Mouse (Mus musculus): ENCODE data around the gene Sirt1. TPM values are rescaled to one million over a fixed set of nuclear protein-coding genes. Genes with fewer than 3 reads are reported as not detected.
"Not testable (repeated sequence)": the region's sequence is repeated elsewhere in the genome, so short reads cannot be mapped to it uniquely, and the experiment has no call there.

Gene Sirt1
- polyA plus RNA-seq, 1 experiment from 2014 or later = 9.3 TPM

DNA sequence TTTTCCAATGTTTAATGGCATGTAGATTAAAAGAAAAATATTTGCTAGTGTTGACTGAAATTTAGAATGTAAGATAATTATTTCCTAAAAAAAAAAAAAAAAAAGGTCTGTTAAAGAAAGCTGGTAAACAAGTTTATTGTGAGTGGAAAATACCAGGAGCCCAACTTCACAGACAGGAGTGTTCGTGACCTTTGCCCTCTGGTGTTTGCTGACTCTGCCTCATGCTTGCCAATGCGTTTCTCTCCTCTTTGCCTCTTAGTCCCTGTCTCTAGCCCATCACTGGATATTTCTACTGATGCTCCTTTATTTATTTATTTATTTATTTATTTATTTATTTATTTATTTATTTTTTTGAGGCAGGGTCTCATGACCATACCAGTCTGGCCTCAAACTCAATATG is 22.1 kb upstream of the Sirt1 start:
- Histone ChIP-seq H3K36me3 (ENCODE audit: control insufficient read depth, insufficient read depth, low read length) (no peaks in the 10 kb centered on the region), H3K4me2 (ENCODE audit: low read depth, low read length, severe bottlenecking) (no peak overlapping the region), H3K9me3 (ENCODE audit: control insufficient read depth, low read length) (no peaks in the 10 kb centered on the region), H3K27ac (ENCODE audit: low read depth, low read length) (no peak overlapping the region), H3K27me3 (ENCODE audit: control insufficient read depth, insufficient read depth, low read length) (no peaks in the 10 kb centered on the region), H3K4me1 (replicated peaks; ENCODE audit: control insufficient read depth, insufficient read depth, low read length) (no peaks in the 10 kb centered on the region), H3K4me3 (ENCODE audit: low read depth, low read length) (no peak overlapping the region), H3K9ac (ENCODE audit: low read length) (no peak overlapping the region)
- DNase-seq (ENCODE audit: low spot score) (no peak), ATAC-seq (replicated peaks; ENCODE audit: low FRiP score) (0 out of 2 replicates have a peak, but pooled peaks have one; percentile 18)
- WGBS = 83% methylated on average over 2 of the region's 2 CpGs

DNA sequence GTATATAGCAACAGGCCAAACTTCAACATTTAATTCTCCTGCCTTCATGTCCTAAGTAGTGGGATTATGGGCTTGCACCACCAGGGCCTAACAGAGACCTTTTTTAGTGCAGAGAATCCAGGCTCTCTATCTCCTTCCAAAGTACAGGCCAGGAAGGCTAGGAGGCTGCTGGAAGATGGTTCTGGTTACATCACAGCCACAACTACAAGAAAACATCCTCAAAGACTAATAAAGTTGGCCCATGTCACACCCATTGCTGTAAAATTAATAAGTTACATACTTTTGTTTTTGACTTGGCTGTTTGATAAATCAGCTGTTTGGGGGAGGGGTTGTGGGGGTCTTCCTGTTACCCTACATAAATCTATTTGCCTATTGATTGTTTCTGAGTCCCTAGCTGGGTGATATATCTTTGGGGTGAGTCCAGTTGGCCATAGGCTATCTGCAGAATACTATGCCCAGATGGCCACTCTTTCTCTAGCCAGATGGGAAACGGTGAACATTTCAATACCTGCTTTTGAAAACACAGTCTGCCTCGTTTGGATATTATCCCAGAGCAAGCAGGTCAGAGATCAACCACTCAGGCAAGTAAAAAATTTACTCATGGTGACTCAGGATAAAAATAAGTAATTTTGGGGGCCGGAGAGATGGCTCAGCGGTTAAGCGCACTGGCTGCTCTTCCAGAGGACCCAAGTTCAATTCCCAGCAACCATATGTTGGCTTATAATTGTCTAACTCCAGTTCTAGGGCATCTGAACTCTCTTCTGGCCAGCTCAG is 21.4 kb upstream of the Sirt1 start:
- Histone ChIP-seq H3K9me3 (ENCODE audit: control insufficient read depth, low read length) (no peaks in the 10 kb centered on the region), H3K27me3 (ENCODE audit: control insufficient read depth, insufficient read depth, low read length) (no peaks in the 10 kb centered on the region), H3K9ac (ENCODE audit: low read length) (no peak overlapping the region), H3K4me2 (ENCODE audit: low read depth, low read length, severe bottlenecking) (no peak overlapping the region), H3K4me1 (replicated peaks; ENCODE audit: control insufficient read depth, insufficient read depth, low read length) (no peaks in the 10 kb centered on the region), H3K27ac (ENCODE audit: low read depth, low read length) (no peak overlapping the region), H3K36me3 (ENCODE audit: control insufficient read depth, insufficient read depth, low read length) (no peaks in the 10 kb centered on the region), H3K4me3 (ENCODE audit: low read depth, low read length) (no peak overlapping the region)
- ATAC-seq (replicated peaks; ENCODE audit: low FRiP score) = no peak
- no peak for DNase-seq (ENCODE audit: low spot score)
- WGBS = 86% methylated on average over 5 of the region's 5 CpGs

DNA sequence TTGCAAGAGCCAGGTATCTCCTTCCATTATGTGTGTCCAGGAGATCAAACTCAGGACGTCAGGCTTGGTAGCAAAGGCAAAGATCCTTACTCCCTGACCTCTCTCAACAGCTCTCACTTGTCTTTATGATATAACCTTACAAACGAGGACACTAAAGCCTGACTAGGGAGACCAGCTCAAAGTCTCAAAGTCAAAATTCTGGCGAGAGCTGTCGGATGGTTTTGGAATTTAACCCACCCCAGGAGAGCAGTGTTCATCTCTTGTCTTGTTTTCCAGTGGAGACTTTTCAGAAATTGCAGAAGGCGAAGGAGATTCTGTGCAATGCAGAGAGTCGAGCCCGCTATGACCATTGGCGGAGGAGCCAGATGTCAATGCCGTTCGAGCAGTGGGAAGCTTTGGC is 15.5 kb upstream of the Sirt1 start:
- DNase-seq (ENCODE audit: low spot score) (no peak), ATAC-seq (replicated peaks; ENCODE audit: low FRiP score) (no peak)
- Histone ChIP-seq H3K36me3 (ENCODE audit: control insufficient read depth, insufficient read depth, low read length) (no peaks in the 10 kb centered on the region), H3K9ac (ENCODE audit: low read length) (no peak overlapping the region), H3K27me3 (ENCODE audit: control insufficient read depth, insufficient read depth, low read length) (no peaks in the 10 kb centered on the region), H3K4me3 (ENCODE audit: low read depth, low read length) (no peak overlapping the region), H3K4me1 (replicated peaks; ENCODE audit: control insufficient read depth, insufficient read depth, low read length) (no peaks in the 10 kb centered on the region), H3K4me2 (ENCODE audit: low read depth, low read length, severe bottlenecking) (no peak overlapping the region), H3K27ac (ENCODE audit: low read depth, low read length) (no peak overlapping the region), H3K9me3 (ENCODE audit: control insufficient read depth, low read length) (no peaks in the 10 kb centered on the region)
- WGBS = 95% methylated on average over 10 of the region's 10 CpGs

GRCm38 (mm10) chr10:63388948-63389347 is 7.4 kb upstream of the Sirt1 start:
- no peak overlapping the region for H3K4me2 ChIP-seq (ENCODE audit: low read depth, low read length, severe bottlenecking)
- H3K36me3 ChIP-seq (ENCODE audit: control insufficient read depth, insufficient read depth, low read length) = no peaks in the 10 kb centered on the region
- H3K27ac ChIP-seq (ENCODE audit: low read depth, low read length) = no peak overlapping the region
- H3K27me3 ChIP-seq (ENCODE audit: control insufficient read depth, insufficient read depth, low read length) = no peaks in the 10 kb centered on the region
- H3K9me3 ChIP-seq (ENCODE audit: control insufficient read depth, low read length) = no peaks in the 10 kb centered on the region
- no peak for DNase-seq (ENCODE audit: low spot score)
- 61% methylated on average over 4 of the region's 4 CpGs for WGBS
- H3K9ac ChIP-seq (ENCODE audit: low read length) = no peak overlapping the region
- no peak for ATAC-seq (replicated peaks; ENCODE audit: low FRiP score)
- no peak overlapping the region for H3K4me3 ChIP-seq (ENCODE audit: low read depth, low read length)
- H3K4me1 ChIP-seq (replicated peaks; ENCODE audit: control insufficient read depth, insufficient read depth, low read length) = no peaks in the 10 kb centered on the region

- peak overlapping the region; percentile 48 for H3K4me3 ChIP-seq (ENCODE audit: low read depth, low read length)
- no peaks in the 10 kb centered on the region for H3K4me1 ChIP-seq (replicated peaks; ENCODE audit: control insufficient read depth, insufficient read depth, low read length)
- peak overlapping the region; percentile 56 for H3K9ac ChIP-seq (ENCODE audit: low read length)
- no peaks in the 10 kb centered on the region for H3K36me3 ChIP-seq (ENCODE audit: control insufficient read depth, insufficient read depth, low read length)
- H3K9me3 ChIP-seq (ENCODE audit: control insufficient read depth, low read length) = no peaks in the 10 kb centered on the region
- H3K4me2 ChIP-seq (ENCODE audit: low read depth, low read length, severe bottlenecking) = peak overlapping the region; percentile 65
- no peak overlapping the region for H3K27ac ChIP-seq (ENCODE audit: low read depth, low read length)
- no peak for ATAC-seq (replicated peaks; ENCODE audit: low FRiP score)
- no peaks in the 10 kb centered on the region for H3K27me3 ChIP-seq (ENCODE audit: control insufficient read depth, insufficient read depth, low read length)
- 4% methylated on average over 10 of the region's 10 CpGs for WGBS
- no peak for DNase-seq (ENCODE audit: low spot score)
These were observed 5.5 kb upstream of the Sirt1 start for GRCm38 (mm10) chr10:63386991-63387390.

GRCm38 (mm10) chr10:63386444-63386843 is 4.9 kb upstream of the Sirt1 start:
- Histone ChIP-seq H3K36me3 (ENCODE audit: control insufficient read depth, insufficient read depth, low read length) (no peaks in the 10 kb centered on the region), H3K4me2 (ENCODE audit: low read depth, low read length, severe bottlenecking) (peak overlapping the region; percentile 65), H3K9ac (ENCODE audit: low read length) (peak overlapping the region; percentile 56), H3K9me3 (ENCODE audit: control insufficient read depth, low read length) (no peaks in the 10 kb centered on the region), H3K4me1 (replicated peaks; ENCODE audit: control insufficient read depth, insufficient read depth, low read length) (peaks cover 5% of the 10 kb centered on the region; the same call in 1 of the 2 replicates), H3K27ac (ENCODE audit: low read depth, low read length) (no peak overlapping the region), H3K4me3 (ENCODE audit: low read depth, low read length) (peak overlapping the region; percentile 48), H3K27me3 (ENCODE audit: control insufficient read depth, insufficient read depth, low read length) (no peaks in the 10 kb centered on the region)
- ATAC-seq (replicated peaks; ENCODE audit: low FRiP score) (peak; percentile 82), DNase-seq (ENCODE audit: low spot score) (peak; percentile 79)
- 0% methylated on average over 19 of the region's 19 CpGs for WGBS

GRCm38 (mm10) chr10:63385897-63386296 is 4.4 kb upstream of the Sirt1 start:
- H3K9ac ChIP-seq (ENCODE audit: low read length); H3K9me3 ChIP-seq (ENCODE audit: control insufficient read depth, low read length); H3K4me1 ChIP-seq (replicated peaks; ENCODE audit: control insufficient read depth, insufficient read depth, low read length); DNase-seq (ENCODE audit: low spot score); ATAC-seq (replicated peaks; ENCODE audit: low FRiP score); H3K27ac ChIP-seq (ENCODE audit: low read depth, low read length); H3K27me3 ChIP-seq (ENCODE audit: control insufficient read depth, insufficient read depth, low read length); H3K36me3 ChIP-seq (ENCODE audit: control insufficient read depth, insufficient read depth, low read length): not testable (repeated sequence)
- Histone ChIP-seq H3K4me2 (ENCODE audit: low read depth, low read length, severe bottlenecking) (peak overlapping the region; percentile 65), H3K4me3 (ENCODE audit: low read depth, low read length) (peak overlapping the region; percentile 48; the same call in 1 of the 2 replicates)
- whole genome bisulfite sequencing = 32% methylated on average over 5 of the region's 5 CpGs

GRCm38 (mm10) chr10:63382372-63383279 is 1.1 kb upstream of the Sirt1 start, which contains the start of gene Dnajc12:
Gene Dnajc12, plus strand, starts transcription at chr10:63382443.
- Histone ChIP-seq H3K27ac (ENCODE audit: low read depth, low read length) (no peak within 1 kb of the TSS), H3K27me3 (ENCODE audit: control insufficient read depth, insufficient read depth, low read length) (no peaks in the 10 kb centered on the region), H3K4me1 (replicated peaks; ENCODE audit: control insufficient read depth, insufficient read depth, low read length) (peaks cover 6% of the 10 kb centered on the region; the same call in 1 of the 2 replicates), H3K9ac (ENCODE audit: low read length) (peak within 1 kb of the TSS; percentile 64), H3K9me3 (ENCODE audit: control insufficient read depth, low read length) (no peaks in the 10 kb centered on the region), H3K36me3 (ENCODE audit: control insufficient read depth, insufficient read depth, low read length) (no peaks in the 10 kb centered on the region), H3K4me2 (ENCODE audit: low read depth, low read length, severe bottlenecking) (peak within 1 kb of the TSS; percentile 86), H3K4me3 (ENCODE audit: low read depth, low read length) (peak within 1 kb of the TSS; percentile 48)
- ATAC-seq (replicated peaks; ENCODE audit: low FRiP score) = peak; percentile 91
- WGBS = under 1% methylated on average over 28 of the region's 28 CpGs
- peak; percentile 85 for DNase-seq (ENCODE audit: low spot score)
